Mouse (Mus musculus) thymus, adult 2 months (tissue): Measurements from ENCODE around the gene Slc44a3.

Experiments used
- CTCF ChIP-seq: fragments of 200-500 bp; IDR thresholded peaks from 2 replicates; pipeline ENCODE4 v1.5.1; 2012; ENCODE audit warnings: mild to moderate bottlenecking, control low read depth, low read length, moderate library complexity, borderline replicate concordance; ENCODE audit not compliant: control insufficient read depth, poor library complexity, insufficient read depth; ENCODE audit errors: extremely low read depth
- POLR2A ChIP-seq: fragments of 200-500 bp; IDR thresholded peaks from 2 replicates; pipeline ENCODE4 v1.6.1; 2012; ENCODE audit warnings: mild to moderate bottlenecking, low read length, control low read depth, moderate library complexity; ENCODE audit not compliant: control insufficient read depth, poor library complexity, insufficient read depth; ENCODE audit errors: extremely low read depth

GRCm38 (mm10) chr3:121418850-121419435, 113.3 kb downstream of the Slc44a3 start:
- TF ChIP-seq CTCF, result no peak
- TF ChIP-seq POLR2A, result no peak
